In genomic region chr10:63052011-63052410, GRCm38 (mm10) we compare ENCODE assay signal across 32 mouse cellular contexts. TPM values are rescaled to one million over a fixed set of nuclear protein-coding genes. Genes with fewer than 3 reads are reported as not detected.
"Had no signal": no experiment of that assay in that cellular context is flagged by ENCODE, and none has a peak within 500 bp of the region (broad histone marks: within the 10 kb centered on the region; RNA-seq: fewer than 3 reads in every experiment).

No protein-coding gene starts in this region.

- H3K27me3 ChIP-seq: heart, embryonic 12.5 days; hindbrain, embryonic 12.5 days; hindbrain, embryonic 15.5 days; limb, embryonic 13.5 days; limb, embryonic 15.5 days; liver, embryonic 13.5 days; liver, embryonic 15.5 days had no signal

- DNase-seq: gastrocnemius, adult 2 months; gastrocnemius, postnatal 10 days; gastrocnemius, postnatal 25 days; heart, adult 18-20 months; heart, postnatal 10 days; heart, postnatal 4 days; kidney, adult 11 months; kidney, postnatal 25 days; layer of hippocampus, adult 9-11 months; layer of hippocampus, postnatal 36 days; left cerebral cortex, postnatal 4 days; liver, embryonic 13.5 days had no signal

- H3K9me3 ChIP-seq: heart, embryonic 10.5 days; heart, embryonic 12.5 days; hindbrain, embryonic 10.5 days; hindbrain, embryonic 12.5 days; hindbrain, embryonic 15.5 days; limb, embryonic 13.5 days; limb, embryonic 15.5 days; liver, embryonic 13.5 days; liver, embryonic 15.5 days had no signal

- H3K27ac ChIP-seq: heart, embryonic 10.5 days; hindbrain, embryonic 10.5 days; hindbrain, embryonic 12.5 days; hindbrain, embryonic 15.5 days; hindbrain, postnatal 0 days; limb, embryonic 13.5 days; limb, embryonic 15.5 days; liver, embryonic 13.5 days; liver, embryonic 15.5 days had no signal

- H3K9ac ChIP-seq: heart, embryonic 12.5 days; hindbrain, embryonic 12.5 days; hindbrain, embryonic 15.5 days; limb, embryonic 13.5 days; limb, embryonic 15.5 days; liver, embryonic 13.5 days; liver, embryonic 15.5 days had no signal

- H3K36me3 ChIP-seq: heart, embryonic 10.5 days; heart, embryonic 12.5 days; hindbrain, embryonic 10.5 days; hindbrain, embryonic 12.5 days; hindbrain, embryonic 15.5 days; limb, embryonic 13.5 days; limb, embryonic 15.5 days; liver, embryonic 13.5 days had no signal

- ATAC-seq: forebrain, embryonic 16.5 days; hindbrain, postnatal 0 days; intestine, embryonic 16.5 days had no signal

- H3K4me2 ChIP-seq: heart, embryonic 12.5 days; hindbrain, embryonic 12.5 days; hindbrain, embryonic 15.5 days; limb, embryonic 13.5 days; limb, embryonic 15.5 days; liver, embryonic 13.5 days; liver, embryonic 15.5 days had no signal

- H3K4me3 ChIP-seq: gastrocnemius, adult 2 months; heart, embryonic 10.5 days; heart, embryonic 12.5 days; hindbrain, embryonic 10.5 days; hindbrain, embryonic 12.5 days; hindbrain, embryonic 15.5 days; limb, embryonic 13.5 days; limb, embryonic 15.5 days; liver, embryonic 13.5 days; liver, embryonic 15.5 days had no signal

- H3K4me1 ChIP-seq: hindbrain, embryonic 15.5 days; limb, embryonic 13.5 days; liver, embryonic 13.5 days; liver, embryonic 15.5 days had no signal

RNA-seq across cellular contexts. Expression of gene Pbld1, which starts 8.0 kb away (rescaled TPM):
- total RNA-seq: granulocyte monocyte progenitor cell, adult 5-6 weeks had no signal

RNA-seq across cellular contexts. Expression of gene Pbld2, which starts 27.9 kb away (rescaled TPM):
- total RNA-seq: granulocyte monocyte progenitor cell, adult 5-6 weeks had no signal

RNA-seq across cellular contexts. Expression of gene Atoh7, which starts 47.4 kb away (rescaled TPM):
- total RNA-seq: gastrocnemius, adult 2 months; gastrocnemius, postnatal 25 days; gastrocnemius, postnatal 4 days; granulocyte monocyte progenitor cell, adult 5-6 weeks; heart, adult 18-20 months; heart, adult 8-10 months; heart, postnatal 10 days; heart, postnatal 25 days; heart, postnatal 4 days had no signal
- polyA plus RNA-seq: heart, embryonic 10.5 days; heart, embryonic 12.5 days; heart, embryonic 14.5 days; heart, embryonic 16.5 days; intestine, embryonic 16.5 days; kidney, embryonic 14.5 days; kidney, embryonic 16.5 days; large intestine, adult 2 months; limb, embryonic 15.5 days; liver, embryonic 13.5 days; liver, embryonic 15.5 days had no signal
